Mouse (Mus musculus) heart, postnatal 10 days (tissue): ENCODE measurements at regions not wholly inside any gene's neighbourhood (a gene's known extent, or its start where the extent isn't known, plus 50 kb on each side); places are given as distances from the start of the nearest gene placed in this dataset.

Experiments
- DNase-seq, 2 experiments: peaks; one replicate each; pipeline ENCODE4 v3.0.0; 2021
- intact Hi-C: fragments of 180-260 bp; cut with DNase I; formaldehyde crosslinking; loops from one replicate; pipeline ENCODE4 v1.15.1; 2025

DNA sequence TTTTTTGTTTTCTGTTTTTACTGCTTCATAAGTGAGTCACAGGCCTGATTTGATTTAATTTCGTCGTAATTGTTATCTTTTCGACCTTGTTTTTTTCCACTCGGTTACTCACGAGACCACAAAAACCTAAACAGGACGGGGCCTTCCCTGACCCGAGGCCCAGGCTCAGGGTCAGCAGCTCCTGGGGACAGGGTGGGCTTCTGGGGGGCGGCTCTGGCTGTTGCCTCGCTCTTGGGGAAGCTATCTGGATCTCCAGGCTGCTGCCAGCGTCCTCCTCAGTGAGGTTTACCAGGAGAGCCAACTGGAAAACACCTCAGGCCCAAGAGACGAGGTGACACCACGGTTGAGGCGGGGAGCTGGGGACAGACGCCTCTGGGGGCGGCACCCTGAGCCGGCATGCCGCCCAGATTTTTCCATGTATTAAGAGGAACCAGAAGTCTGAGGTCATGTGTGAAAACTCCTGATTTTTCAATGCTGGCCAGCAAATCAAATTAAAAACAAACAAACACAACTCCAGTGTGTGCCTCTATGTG, 71.8 kb upstream of the Tmem189 start:
- DNase-seq, result no peak
- intact Hi-C loops, result loop anchor here (5.0 kb wide), 1 partner anchor 69 kb away; no protein-coding TSS in a partner anchor

DNA sequence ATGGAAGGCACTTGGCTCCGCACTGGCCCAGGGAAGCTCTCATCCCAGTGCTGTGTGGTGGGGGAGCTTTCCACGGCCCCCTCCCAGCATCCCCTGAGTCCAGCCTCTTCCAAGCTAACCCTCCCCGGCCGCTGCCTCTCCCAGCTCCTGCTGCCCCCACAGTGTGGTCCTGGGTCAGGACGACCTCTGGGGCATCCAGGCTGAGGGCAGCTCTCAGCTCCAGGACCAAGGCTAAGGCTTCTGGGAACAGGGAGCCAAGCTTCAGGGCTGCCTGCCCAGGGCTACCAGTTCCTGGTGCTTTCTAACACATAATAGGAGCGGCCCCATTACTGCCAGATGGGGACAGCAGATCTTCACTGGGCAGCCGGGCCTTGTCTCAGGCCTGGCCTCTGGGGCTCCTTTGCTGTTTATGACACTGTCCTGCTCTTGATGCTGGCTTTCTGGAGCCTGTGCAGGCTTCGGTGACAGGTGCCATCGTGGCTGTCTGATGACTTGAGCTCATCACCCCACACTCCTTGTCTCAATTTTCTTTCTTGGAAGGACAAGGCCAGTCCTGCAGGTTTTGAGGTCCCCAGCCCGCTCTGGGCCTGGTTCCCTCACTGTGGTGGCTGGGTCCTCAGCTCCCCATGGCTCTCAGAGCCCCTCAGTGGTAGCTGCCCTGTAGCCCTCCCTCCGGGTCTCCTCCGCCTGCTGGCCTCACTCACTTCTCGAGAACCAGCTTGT, 71.2 kb upstream of the Tmem189 start:
- peak in 1 of 2 experiments; percentile 28 for DNase-seq
- intact Hi-C loops, result loop anchor here (5.0 kb wide), 1 partner anchor 69 kb away; no protein-coding TSS in a partner anchor

DNA sequence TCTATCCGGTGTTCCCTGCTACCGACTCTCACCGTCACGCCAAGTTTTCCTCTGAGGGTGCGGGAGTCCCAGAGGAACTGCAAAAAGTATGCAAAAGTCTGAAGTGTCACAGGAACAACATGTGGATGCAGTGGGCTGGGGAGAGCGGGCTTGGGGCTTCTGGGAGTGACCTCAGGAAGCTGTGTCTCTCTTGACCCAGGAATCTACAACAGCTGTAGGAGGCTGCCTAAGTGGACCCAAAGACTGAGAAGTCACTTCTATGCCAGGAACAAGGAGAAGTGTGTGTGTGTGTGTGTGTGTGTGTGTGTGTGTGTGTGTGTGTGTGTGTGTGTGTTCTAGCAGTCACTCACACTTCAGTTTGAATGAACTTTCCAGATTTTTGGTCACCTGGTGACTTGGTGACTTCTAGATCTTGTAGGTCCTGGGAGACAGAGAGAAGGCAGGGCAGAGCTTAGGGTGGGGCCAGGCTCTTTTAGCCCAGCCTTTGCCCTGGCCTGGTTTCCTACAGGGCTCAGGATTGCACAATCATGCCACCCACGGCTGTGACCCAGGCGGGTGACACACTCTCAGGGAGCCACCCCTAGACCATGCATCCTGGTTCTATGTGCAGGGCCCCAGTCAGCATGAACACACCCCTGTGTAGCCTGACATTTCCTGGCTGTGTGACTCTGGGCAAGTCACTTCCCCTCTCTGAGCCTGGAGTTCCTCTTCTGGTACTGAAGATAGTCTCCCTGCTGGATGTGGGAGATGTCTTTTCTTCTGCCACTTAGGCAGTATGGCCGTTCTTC, 70.2 kb upstream of the Tmem189 start:
- DNase-seq, result peak; percentile 29 to 42
- intact Hi-C loops, result loop anchor here (5.0 kb wide), 1 partner anchor 67 kb away; no protein-coding TSS in a partner anchor

DNA sequence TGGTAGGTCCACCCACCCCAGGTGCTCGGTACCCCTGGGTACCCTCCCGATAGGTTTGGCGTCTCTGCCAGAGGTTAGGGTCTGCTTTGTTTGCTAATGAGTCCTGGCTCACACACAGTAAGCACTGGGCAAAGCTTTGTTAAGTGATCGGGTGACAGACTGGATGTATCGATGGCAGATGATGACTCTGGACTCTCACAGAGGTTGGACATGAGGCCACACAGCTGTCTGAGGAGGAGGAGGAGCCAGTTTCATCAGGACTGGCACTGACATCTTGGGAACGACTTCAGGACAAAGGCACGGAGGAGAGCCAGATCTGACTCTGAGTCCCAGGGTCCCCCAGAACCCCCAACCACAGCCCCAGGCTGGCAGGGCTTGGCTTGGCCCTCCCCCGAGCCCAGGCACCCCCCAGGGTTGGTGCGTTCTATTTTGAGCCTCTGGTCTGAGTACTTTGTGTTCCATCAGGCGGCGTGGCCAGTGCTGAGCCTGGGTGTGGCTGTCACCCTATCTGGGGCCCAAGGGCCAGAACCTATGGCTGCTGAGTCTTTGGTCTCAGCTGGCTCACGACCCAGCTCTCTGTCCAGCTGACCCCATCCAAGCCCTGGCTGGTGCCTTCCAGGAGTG, 67.6 kb upstream of the Tmem189 start:
- peak; percentile 47 to 71 for DNase-seq
- intact Hi-C loops, result no loop called here

DNA sequence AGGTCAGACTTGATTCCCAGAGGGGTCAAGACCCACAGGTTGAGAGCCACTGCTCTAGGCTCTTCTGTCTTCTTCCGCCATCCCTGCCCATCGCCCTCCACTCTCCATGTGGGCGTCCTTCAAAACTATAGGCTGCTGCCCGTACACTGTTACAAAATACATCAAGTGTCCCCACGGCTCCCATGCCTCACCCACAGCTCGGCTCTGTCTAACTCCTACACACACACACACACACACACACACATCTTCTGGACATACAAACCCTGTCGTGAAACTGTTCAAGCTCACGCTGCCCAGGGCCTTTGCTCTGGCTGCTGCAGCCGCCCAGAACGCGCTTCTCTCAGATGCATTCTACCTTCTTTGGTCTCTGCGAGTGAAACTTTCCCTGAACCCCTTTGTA, 67.1 kb upstream of the Tmem189 start:
- intact Hi-C loops, result no loop called here
- DNase-seq, result no peak

DNA sequence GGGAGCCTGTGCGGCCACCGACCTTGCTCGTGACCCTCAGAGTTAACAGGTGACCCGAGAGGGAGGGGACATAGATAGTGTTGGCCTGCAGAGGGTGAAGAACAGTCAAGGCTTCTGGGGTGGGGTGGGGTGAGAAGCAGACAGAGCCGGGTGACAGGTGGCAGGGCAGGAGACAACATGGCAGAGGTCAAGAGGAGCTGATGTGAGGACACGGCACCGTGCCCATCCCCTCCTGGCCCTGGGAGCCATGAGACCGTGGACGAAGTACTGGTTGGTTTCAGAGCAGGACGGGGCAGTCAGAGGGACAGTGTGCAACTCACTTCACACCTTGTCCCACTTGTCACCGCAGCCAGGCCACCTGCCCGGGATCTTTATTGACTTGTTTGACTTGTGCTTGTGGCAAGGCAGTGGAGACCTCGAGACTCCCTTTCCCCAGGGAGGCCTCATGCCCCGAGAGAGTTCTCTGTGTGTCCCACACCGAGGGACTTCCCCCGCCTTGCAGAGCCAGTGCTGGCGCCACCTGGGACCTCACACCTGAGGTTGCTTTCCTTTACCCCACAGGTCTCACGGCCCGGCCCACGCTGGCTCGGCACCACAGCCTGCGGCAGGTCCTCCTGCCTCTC, 65.4 kb upstream of the Tmem189 start:
- peak in 1 of 2 experiments; percentile 30 for DNase-seq
- intact Hi-C loops, result no loop called here

DNA sequence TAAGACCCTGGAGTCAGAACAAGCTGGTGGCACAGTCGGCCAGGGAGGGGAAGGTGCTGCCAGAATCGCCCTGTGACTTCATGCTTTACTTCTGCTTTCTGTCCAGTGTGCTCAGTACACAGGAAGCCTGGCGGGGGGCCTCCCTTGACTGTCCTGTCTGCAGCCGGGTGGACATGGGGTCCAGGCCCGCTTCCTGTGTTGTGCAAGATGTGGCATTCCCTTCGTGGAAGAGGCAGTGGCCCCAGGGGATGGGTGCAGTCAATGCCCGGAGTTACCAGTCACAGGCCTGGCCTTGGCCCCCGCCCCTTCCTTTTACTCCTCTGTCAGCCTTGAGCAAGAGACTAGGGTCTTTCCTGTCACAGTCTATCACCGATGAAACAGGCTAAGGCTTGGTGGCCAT, 64.3 kb upstream of the Tmem189 start:
- DNase-seq, result peak; percentile 31 to 56
- intact Hi-C loops, result no loop called here

DNA sequence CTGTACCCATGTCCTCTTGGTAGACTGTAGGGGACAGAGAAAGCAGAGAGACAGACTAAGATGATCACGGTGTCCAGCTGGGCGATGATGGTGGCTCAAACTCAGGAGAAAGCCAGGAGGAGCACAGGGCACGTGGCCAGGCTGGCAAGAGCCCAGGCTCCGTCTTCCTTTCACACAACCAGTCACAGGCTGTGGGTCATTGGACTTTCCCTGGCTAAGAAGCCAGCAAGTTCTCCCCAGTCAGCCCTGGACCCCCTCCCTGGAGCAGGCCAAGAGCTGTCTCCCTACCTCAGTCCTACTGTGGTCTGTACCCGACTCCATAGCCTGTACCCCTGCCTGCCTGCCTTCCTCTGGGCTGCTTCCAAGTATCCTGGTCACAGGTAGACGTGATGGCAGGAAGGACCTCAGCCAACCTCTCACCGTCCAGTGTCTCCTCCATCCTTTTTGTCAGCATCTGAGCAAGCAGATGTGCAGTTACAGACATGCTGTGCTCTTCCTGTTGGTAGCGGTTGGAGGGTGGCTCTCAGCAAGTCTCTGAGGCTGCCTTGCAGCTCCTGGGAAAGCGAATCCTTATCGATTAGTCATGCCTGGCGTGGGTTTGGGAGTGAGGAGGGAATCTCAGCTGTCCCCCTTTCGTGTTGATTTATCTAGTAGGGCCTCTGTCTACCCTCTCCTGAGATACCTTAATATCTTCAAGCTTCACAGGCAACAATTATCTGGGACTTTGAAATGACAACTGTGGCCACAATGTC, 63.4 kb upstream of the Tmem189 start:
- peak in 1 of 2 experiments; percentile 61 for DNase-seq
- intact Hi-C loops, result no loop called here

DNA sequence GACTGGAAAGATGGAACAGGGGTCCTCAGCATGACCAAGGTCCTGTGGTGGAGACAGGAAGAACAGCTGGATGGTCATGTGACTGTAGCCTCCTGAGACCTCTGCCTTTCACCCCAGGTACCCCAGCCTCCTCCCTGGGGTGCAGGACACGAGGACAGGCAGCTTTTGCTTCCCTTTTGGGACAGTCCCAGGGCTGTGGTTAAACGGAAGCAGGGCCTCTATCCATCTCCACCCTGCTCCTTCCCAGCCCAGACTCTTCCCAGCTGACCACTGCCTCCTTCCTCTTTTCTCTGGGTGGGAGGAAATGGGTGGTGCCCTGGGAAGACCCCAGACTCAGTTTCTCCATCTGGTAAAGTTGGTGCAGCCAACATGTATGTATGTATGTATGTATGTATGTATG, 62.0 kb upstream of the Tmem189 start:
- DNase-seq, result no peak
- intact Hi-C loops, result no loop called here

DNA sequence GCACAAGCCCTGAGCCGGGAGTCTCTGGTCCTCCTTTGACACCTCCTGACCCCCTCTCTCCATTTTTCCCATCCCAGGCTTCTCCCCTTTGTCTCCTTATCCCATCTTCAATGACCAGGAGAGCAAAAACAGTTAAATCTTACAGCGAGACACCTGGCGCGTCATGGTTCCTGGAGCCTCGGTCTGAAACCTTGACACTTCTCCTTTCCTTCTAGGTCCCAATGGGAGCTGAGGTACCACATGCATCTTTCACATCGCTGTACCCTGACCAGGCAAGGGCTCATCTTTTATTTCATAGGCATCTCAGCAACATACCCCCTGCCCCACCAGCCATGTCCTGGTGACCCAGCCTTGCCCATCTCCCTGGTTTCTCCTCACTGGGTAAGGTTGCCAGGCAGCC, 58.7 kb upstream of the Tmem189 start:
- no peak for DNase-seq
- intact Hi-C loops, result no loop called here

DNA sequence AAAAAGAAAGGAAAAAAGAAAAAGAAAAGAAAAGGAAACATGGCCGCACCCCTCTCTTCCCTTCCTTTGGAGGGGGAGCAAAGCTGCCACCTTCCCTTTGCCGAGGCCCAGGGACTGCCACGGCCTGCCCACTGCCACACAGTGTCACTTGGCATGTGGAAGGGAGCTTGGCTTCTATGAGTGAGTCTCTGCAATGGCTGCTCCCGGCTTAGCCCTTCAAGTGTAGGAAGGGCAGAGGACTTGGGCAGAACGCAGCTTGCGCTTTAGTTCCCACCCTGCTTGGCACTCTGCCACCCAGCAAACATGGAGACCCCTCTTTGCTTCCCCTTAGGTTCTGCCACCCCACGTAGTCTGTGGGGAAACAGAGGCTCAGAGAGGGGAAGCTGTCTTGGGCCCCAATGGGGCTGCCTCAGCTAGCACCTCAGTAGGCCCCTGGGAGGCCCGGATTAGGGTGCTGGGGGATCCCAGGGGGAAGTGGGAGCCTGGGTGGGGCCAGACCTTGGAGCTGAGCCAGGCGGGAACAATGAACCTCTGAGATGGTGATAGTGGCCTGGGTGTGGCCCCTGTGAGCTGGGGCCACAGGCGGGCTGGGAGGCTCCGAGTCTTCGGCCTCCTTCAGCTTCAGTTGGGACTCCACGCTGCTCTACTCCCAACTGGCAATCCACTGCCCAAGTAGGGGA, 57.7 kb upstream of the Tmem189 start:
- DNase-seq, result no peak
- intact Hi-C loops, result no loop called here

DNA sequence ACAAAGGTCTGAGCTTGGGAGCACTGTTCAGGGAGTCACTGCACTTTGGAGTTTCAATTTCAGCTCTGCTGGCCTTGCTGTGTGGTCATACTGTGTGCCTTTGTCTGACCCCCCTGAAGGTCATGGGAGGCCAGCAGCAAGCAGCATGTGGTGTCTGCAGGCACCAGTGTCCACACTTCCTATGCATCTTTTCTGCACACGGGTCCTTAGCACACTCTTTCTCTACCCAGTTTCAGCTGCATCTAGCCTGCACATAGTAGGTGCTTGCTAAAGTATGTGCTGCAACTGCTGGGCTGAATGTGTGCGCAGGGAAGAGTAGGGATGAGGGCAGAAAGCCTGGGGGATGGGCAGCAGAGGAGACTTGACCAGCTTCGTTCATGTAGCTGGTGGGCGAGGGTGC, 56.7 kb upstream of the Tmem189 start:
- intact Hi-C loops, result no loop called here
- DNase-seq, result no peak

DNA sequence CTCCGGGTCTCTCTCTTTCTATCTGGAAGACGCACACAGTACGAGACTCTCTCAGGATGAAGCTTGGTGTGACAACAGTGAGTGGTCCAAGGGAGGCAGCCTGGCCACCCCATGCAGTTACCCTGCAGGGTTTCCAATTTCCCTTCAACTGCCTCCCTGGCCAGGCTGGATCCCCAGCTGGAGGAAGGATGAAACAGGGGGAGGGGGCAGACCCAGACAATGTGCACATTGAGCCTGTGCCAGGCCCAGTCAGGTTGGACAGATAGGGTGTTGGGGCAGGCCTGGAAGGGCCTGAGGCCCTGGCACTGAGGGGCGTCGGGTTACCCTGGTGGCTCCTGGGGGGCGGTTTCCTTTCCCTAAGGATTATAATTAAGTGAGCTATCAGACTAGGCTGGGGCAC, 55.8 kb upstream of the Tmem189 start:
- intact Hi-C loops, result no loop called here
- DNase-seq, result no peak

DNA sequence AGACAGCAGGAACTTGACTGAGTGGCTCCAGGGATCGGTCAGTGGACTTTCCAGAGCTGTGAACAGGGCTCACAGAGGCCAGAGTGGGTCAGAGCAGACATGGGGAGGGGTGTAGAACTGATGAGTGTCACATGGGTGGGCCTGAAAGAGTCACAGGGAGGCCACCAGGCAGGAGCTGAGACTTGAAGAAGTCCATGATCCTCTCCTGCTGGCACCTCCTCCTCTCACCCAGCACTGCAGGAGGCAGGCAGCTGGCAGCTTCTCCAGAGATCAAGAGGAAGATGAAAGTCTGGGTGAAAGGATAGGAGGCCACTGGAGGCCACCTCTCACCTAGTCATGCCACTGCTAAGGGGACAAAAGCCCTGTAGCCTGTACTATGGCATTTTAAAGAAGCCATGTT, 54.5 kb upstream of the Tmem189 start:
- intact Hi-C loops, result no loop called here
- DNase-seq, result no peak

DNA sequence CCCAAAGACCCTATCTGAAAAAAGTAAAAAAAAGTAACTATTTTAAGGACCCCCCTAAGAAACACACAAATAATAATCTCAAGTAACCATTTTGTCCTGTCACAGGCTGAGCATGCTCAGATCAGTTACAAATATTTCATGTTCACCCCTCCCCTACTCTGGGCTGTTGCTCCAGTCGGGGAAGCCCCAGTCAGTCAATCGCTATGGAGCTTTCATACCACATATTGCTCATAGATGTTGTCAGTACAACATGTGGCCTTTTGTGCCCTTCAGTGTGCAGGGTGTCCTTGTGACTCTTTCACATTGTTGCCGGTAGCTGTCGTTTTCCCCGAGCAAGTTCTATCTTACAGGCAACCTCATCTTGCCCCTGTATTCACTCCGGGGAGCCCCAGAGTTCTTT, 52.9 kb upstream of the Tmem189 start:
- intact Hi-C loops, result no loop called here
- DNase-seq, result peak in 1 of 2 experiments; percentile 36

DNA sequence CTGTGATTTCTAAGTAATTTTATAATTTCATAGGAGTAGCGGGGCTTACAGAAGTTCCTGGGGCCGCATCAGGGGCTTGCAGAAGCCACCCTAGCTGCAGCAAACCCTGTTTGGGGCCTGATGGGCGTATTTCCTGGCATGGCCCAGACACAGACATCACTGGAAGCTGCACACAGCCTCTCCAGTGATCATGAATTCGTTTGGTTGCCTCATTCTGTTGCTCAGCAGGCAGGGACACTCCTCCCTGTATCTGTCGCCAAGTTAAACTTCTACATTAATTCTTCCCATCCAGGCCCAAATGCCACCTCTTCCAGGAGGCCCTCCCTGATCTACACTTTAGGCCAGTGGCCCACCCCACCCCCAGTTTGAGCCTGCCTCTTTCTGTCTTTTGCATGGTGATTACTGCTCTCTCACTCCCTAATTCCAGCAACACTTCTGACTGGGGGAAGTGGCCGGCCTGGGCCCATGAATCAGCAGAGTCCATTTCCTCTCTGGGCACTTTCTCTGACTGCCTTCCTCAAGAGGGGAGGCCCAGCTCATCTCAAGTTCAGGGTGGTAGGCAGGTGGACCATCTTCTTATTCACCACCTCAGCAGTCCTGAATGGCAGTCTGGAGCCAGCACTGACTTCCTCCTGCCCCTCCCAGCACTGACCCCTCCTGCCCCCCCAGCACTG, 51.0 kb upstream of the Tmem189 start:
- intact Hi-C loops, result no loop called here
- no peak for DNase-seq
